17 mouse cellular contexts compared by ENCODE assay signal in the genomic region with DNA sequence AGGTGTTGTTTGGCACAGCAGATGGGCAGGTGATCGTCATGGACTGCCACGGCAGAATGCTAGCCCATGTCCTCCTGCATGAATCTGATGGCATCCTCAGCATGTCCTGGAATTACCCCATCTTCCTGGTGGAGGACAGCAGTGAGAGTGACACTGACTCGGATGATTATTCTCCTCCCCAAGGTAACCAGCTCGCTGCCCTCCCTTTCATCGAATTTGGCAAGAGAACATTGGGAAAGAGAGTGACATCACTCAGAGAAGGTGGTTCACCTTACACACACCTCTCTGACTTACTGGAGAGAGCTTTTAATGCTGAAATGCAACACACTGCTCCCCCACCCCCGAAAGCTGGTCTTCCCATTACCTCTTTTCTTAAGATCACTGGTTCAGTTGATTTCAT.
"Had no signal": no experiment of that assay in that cellular context is flagged by ENCODE, and none has a peak within 500 bp of the region (broad histone marks: within the 10 kb centered on the region; RNA-seq: fewer than 3 reads in every experiment).

No protein-coding gene starts in this region.

- H3K4me3 ChIP-seq: lung, embryonic 15.5 days; megakaryocyte, embryonic 14.5 days; midbrain, embryonic 13.5 days; midbrain, embryonic 15.5 days; neural tube, embryonic 12.5 days; stomach, embryonic 15.5 days had no signal

- H3K9me3 ChIP-seq: lung, embryonic 15.5 days; megakaryocyte, embryonic 14.5 days; midbrain, embryonic 13.5 days; midbrain, embryonic 15.5 days; neural tube, embryonic 12.5 days; stomach, embryonic 15.5 days had no signal

- DNase-seq: lung, adult 2 months; lung, postnatal 14 days; lung, postnatal 36 days; right cerebral cortex, postnatal 14 days; thymus, adult 2 months; thymus, postnatal 25 days; thymus, postnatal 4 days had no signal

- ATAC-seq: lung, postnatal 0 days; midbrain, embryonic 13.5 days; midbrain, embryonic 15.5 days had no signal

- H3K27me3 ChIP-seq: lung, embryonic 15.5 days; midbrain, embryonic 13.5 days; midbrain, embryonic 15.5 days; neural tube, embryonic 12.5 days; stomach, embryonic 15.5 days had no signal

- H3K4me2 ChIP-seq: lung, embryonic 15.5 days; midbrain, embryonic 11.5 days; midbrain, embryonic 13.5 days; midbrain, embryonic 15.5 days; neural tube, embryonic 12.5 days; stomach, embryonic 15.5 days had no signal

- H3K9ac ChIP-seq: lung, embryonic 15.5 days; midbrain, embryonic 13.5 days; midbrain, embryonic 15.5 days; neural tube, embryonic 12.5 days; stomach, embryonic 15.5 days had no signal

- H3K27ac ChIP-seq: lung, embryonic 15.5 days; macrophage; midbrain, embryonic 13.5 days; midbrain, embryonic 15.5 days; neural tube, embryonic 12.5 days; stomach, embryonic 15.5 days; stomach, postnatal 0 days had no signal

- H3K4me1 ChIP-seq: lung, embryonic 15.5 days; midbrain, embryonic 13.5 days; midbrain, embryonic 15.5 days; neural tube, embryonic 12.5 days; stomach, embryonic 15.5 days had no signal
